Mouse (Mus musculus) lung, postnatal 36 days (tissue): Measurements from ENCODE around the gene Fgd3.
A peak's percentile ranks its signal among the peaks of the same experiment; 100 is the strongest.

Source experiments
- DNase-seq: peaks from one replicate; pipeline ENCODE4 v3.0.0; 2022; ENCODE audit warnings: mixed read lengths

The Fgd3 gene

GRCm38 (mm10) chr13:49247740-49248466 is 72.2 kb downstream of the Fgd3 start:
- DNase-seq, result peak; percentile 35

GRCm38 (mm10) chr13:49247232-49247739 is 72.8 kb downstream of the Fgd3 start:
- DNase-seq, result no peak

GRCm38 (mm10) chr13:49246626-49247025 is 73.5 kb downstream of the Fgd3 start:
- no peak for DNase-seq

GRCm38 (mm10) chr13:49246011-49246410 is 74.1 kb downstream of the Fgd3 start:
- no peak for DNase-seq

GRCm38 (mm10) chr13:49245251-49245650 is 74.9 kb downstream of the Fgd3 start:
- DNase-seq, result no peak

GRCm38 (mm10) chr13:49243492-49243891 is 76.6 kb downstream of the Fgd3 start:
- DNase-seq, result peak; percentile 28

- DNase-seq, result peak; percentile 74
These were observed 77.6 kb downstream of the Fgd3 start for GRCm38 (mm10) chr13:49242321-49243065.

- no peak for DNase-seq
These were observed 81.4 kb downstream of the Fgd3 start for GRCm38 (mm10) chr13:49238737-49239136.

GRCm38 (mm10) chr13:49237617-49238016 is 82.5 kb downstream of the Fgd3 start:
- DNase-seq, result no peak

- DNase-seq, result no peak
These were observed 85.4 kb downstream of the Fgd3 start for GRCm38 (mm10) chr13:49234711-49235110.

- no peak for DNase-seq
These were observed 86.1 kb downstream of the Fgd3 start for GRCm38 (mm10) chr13:49233792-49234572.

GRCm38 (mm10) chr13:49225633-49226032 is 94.5 kb downstream of the Fgd3 start:
- DNase-seq, result no peak

- no peak for DNase-seq
These were observed 95.0 kb downstream of the Fgd3 start for GRCm38 (mm10) chr13:49225159-49225558.

- DNase-seq, result no peak
These were observed 95.4 kb downstream of the Fgd3 start for GRCm38 (mm10) chr13:49224729-49225128.

- no peak for DNase-seq
These were observed 95.8 kb downstream of the Fgd3 start for GRCm38 (mm10) chr13:49224314-49224713.

- no peak for DNase-seq
These were observed 99.2 kb downstream of the Fgd3 start for GRCm38 (mm10) chr13:49220912-49221311.

GRCm38 (mm10) chr13:49219367-49219766 is 100.7 kb downstream of the Fgd3 start:
- no peak for DNase-seq

GRCm38 (mm10) chr13:49218651-49219050 is 101.5 kb downstream of the Fgd3 start:
- DNase-seq, result no peak

- no peak for DNase-seq
These were observed 103.1 kb downstream of the Fgd3 start for GRCm38 (mm10) chr13:49216808-49217561.

- no peak for DNase-seq
These were observed 103.9 kb downstream of the Fgd3 start for GRCm38 (mm10) chr13:49216220-49216552.

GRCm38 (mm10) chr13:49215504-49216219 is 104.4 kb downstream of the Fgd3 start, which contains the start of gene Card19:
Gene Card19 (minus strand): TSS chr13:49216037.
- DNase-seq, result peak; percentile 98

- DNase-seq, result no peak
These were observed 105.0 kb downstream of the Fgd3 start for GRCm38 (mm10) chr13:49215128-49215503.
